Mouse (Mus musculus) CH12F3 (cell line): Measurements from ENCODE around the gene Slc17a1.

Source experiments
- in situ Hi-C: fragments of 300-500 bp; cut with MboI; formaldehyde crosslinking; loops from 2 replicates; pipeline ENCODE4 v1.14.3; 2020; ENCODE audit warnings: low sequenced_read_pairs

Slc17a1 gene

DNA sequence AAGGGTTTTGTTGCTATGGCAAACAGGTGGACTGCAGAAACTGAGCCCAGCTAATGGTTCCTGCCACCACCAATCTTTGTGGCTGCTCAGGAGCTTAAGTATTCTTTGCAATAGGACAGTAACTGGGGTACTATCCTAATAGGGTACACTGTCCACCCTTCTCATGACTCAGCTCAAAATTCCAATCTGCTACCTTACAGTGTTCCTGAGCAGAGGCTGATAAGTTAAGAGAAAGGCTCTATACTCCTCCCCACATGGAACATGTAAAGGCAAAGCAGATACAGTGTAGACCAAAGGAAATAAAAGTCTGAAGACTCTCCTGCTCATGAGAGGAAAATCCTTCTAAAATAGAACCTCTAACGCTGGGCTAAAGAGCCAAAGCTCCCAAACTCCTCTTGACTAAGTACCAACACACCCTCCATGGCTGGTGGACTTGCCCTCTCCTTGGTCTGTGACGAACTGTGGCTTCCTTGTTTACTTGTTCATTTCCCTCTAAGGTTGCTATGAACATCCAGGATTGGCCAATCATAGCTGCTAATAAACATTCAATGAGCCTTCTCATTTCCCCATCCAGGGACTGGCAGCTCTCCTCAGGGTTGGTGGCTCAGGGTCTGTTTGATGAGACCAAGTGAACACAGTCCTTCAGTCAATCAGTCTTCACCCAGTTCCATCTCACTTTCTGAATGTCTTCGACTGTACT lies 19.6 kb downstream of the Slc17a1 start:
- in situ Hi-C loops = no loop called here

DNA sequence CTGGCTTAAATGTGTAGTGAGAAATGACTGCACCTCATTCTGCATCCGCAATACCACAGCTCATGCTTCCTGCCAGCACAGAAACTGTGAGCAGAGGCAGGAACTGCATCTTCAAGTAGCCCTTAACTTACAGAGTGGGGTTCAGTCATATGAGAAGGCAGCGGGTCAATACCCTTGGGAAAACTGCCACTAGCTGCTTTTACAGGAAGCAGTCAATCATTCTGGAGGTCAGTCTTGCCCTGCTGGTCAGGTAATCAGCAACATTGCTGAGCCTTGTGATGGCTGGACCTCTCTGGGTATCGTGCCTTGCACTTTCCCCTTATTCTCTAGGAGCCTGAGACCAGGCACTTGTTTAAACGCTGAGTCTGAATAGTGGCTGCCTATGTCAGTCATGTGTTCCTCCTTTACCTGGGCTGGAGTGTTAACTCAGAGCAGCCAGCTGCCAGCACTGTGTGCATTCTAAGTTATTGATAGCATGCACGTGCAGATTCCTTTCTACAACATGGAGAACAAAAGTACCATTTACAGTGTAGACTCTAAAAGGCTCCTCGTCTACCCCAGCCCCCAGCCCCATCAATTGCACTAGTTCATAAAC lies 21.6 kb downstream of the Slc17a1 start:
- in situ Hi-C loops = no loop called here

DNA sequence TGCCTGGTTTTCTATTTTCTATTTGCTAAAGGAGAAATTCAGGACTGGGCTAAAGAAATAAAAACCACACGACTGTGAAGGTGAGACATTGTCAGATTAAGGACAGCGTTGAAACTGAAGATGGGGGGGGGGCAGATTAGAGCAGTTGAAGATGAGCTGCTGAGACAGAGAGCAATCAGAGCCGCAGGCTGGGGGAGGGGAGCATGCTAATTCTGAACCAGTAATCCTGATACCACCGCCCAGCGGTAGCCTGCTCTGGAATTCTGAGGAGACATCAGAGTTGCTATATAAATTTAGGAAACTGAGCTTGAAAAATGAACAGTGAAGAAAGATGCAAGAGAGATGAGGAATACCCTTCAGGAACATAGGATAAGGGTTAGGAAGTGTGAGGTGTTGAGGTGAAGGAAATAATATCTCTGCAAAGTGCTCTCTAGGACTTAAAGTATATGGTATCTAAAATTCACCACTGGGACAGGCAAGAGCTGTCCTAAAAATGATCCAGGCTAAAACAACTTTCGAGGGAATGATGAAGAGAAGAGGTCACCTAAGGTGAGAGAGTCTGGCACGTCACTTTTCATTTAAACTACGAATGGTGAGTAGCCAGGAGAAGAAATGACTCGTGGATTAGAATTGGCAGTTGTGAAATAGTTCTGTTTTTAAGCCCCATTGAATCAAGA lies 25.2 kb downstream of the Slc17a1 start:
- in situ Hi-C loops = no loop called here

DNA sequence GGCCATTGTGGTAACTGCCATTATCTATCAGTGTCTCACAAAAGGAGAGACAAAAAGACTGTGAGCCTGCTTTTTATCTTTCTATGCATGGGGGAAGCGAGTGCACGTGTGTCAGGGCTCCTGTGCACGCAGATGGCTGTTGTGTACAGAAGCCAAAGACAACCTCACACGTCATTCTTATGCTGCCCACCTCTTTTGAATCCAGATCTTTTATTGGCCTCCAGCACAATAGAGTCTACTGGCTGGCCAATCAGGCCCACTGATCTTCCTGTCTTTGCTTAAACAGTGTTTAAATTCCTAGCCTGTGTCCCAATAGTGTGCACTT lies 25.7 kb downstream of the Slc17a1 start:
- in situ Hi-C loops = no loop called here

DNA sequence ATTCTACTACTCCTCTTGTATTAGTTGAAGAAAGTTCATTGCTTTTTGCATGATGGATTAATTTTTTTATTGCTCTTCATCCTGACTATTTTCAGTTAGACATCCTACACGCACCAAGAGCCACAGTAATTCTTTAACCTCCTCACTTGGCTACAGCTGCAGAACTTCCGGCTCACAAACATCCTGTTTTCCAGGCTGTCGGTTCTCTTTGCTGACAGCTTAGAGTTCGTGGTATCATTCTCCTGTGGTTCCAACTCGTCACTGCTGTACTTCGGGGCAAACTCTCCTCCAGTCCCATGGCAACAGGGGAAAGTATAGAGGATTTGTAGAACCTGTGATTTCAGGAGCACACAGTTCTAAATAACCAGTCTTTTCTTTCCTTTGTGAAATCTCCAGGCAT lies 30.7 kb downstream of the Slc17a1 start:
- in situ Hi-C loops = no loop called here

DNA sequence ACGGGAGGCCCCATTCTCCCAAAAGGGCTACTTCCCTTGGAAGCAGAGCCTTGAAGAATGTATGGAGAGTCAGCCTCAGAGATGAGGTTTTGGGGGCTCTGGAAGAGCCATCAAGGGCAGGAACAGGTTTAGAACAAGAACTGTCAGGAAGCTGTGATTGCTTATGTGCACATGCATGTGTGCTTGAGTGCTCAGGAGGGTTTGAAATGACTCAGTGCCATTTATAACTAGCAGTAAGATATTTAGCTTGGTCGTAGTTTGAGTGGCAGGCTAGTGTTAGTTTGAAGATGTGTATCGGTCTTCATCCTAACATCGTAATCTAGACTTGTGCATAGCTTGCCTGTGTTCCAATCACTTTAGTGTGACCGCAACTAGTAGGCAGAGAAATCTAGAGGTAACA lies 39.4 kb downstream of the Slc17a1 start:
- in situ Hi-C loops = no loop called here

DNA sequence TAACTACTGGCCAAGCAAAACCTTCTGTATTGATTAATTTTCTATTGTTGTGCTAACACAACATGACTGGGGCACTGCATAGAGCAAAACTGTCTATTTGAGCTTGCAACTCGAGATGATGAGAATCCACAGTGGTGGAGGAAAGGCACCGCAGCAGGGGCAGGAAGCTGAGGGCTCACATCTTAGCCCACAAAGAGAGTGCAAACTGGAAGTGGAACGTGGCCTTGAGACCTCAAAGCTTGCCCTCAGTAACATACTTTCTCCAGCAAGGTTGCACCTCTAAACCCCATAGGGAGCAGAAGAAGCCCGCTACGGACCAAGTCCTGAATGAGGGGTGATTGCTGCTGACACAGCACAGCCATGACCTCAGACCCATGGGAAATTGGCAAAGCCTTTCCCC lies 42.6 kb downstream of the Slc17a1 start:
- in situ Hi-C loops = no loop called here

DNA sequence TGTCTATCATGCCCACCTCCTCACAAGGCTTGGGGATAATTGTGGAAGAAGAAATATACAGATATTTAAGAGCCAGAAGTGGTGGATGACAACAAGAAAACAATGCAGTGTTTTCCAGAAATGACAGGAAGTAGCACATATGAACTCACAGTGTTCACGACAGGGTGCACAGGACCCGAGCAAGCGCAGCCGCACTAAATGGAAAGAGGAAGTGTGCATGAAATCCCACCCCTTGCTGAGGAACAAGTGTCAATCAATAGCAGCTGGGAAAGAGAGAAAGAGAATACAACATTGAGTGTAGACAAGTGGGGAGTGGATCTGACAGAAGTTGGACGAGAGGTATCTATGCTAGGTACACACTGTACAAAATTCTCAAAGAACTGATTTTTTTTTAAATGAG lies 43.8 kb downstream of the Slc17a1 start:
- in situ Hi-C loops = no loop called here

DNA sequence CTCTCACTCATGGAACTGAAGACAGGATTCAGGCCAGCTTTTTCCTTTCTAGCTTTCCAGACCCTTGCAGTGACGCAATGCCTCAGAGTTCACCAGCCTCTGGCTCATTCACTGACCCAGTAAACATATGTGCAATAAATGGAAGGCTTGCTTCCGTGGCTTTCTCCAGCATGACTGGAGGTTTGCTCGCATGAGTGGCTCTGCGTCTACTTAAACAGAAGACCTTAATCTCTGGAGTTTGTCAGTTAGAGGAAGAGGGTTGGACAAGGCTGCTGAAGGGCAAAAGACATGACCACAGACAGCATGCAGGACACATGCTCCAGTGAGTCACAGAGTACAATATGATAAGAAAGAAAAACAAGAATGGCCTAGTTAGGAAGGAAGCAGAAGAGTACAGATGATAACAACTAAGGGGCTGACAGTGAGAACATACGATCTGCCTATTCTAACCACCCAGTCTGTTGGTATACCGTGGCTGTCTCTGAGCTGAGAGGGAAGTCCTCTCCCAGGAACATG lies 46.3 kb downstream of the Slc17a1 start:
- in situ Hi-C loops = no loop called here

DNA sequence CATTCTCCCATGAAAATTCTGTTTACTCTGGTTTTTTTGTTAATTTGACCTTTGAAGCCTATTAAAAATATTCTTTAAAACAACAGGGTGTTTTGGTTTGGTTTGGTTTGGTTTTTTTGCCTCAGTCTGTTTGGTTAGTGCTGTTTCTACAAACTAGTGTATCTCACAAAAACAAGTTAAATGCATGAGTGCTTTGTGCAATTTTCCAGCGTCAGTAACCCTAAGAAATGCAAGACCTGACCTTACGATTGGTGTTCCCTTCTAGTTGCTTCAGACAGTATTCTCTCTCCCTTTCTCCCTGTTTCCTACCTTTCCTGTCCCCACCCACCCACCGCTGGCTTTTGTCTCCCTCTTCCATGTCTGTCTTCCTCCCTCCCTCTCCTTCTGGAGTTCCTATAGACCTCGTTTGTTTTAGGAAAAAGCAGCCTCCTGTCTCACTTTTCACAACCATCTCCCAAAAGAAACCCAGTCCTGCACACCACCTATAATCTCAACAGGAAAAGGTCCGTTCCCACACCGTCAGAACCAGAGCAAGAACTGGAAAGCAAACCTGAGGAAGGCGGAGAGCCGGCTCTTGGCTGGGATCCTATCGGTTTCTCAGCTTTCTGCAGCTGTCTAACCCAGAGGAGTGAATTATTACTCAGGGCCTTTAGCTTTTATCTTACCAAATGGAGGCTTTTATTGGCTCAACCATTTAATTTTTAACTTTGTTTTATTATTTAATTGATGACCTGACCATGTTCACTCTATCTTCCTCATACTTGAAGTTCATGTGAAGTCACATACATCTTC lies 47.0 kb downstream of the Slc17a1 start, which contains the start of gene Slc17a4:
TSS of gene Slc17a4 (minus strand) at position 634 of the 792 bp plus-strand sequence.
- in situ Hi-C loops = no loop called here

DNA sequence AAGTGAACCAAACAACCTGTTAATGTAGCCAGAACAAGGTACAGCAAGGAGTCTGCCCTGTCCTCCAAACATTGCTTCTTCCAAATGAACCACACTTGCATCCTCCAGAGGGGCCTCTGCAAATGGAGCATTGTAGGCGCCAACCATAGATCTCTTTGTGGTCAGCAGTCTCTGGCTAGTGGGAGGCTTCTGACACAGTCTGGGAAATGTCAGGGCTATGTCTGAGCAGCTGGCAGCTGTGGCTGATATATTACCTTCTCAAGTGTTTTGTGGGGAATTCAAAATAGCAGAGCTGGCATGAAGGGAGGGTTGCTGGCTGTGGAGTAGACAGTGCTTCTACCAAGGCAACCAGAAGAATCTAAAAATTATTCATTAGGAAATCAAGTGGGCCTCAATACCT lies 48.6 kb downstream of the Slc17a1 start:
- in situ Hi-C loops = no loop called here

DNA sequence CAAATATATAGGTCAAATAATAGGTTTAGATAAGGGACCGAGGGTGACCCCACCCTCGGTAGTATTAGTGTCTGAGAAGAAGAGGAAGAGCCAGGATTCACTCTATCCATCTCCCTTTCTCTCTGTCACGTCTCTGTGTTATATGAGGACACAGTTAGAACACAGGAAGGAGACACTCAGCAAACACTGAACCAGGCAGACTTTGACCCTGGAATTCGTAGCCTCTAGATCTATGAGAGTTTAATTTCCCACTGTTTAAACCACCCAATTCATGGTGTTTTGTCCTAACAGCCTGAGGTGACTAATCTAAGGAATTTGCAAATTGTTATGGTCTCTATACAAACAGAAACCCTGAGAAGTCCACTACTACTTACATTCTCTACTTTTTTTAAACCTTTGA lies 50.1 kb downstream of the Slc17a1 start:
- in situ Hi-C loops = no loop called here

DNA sequence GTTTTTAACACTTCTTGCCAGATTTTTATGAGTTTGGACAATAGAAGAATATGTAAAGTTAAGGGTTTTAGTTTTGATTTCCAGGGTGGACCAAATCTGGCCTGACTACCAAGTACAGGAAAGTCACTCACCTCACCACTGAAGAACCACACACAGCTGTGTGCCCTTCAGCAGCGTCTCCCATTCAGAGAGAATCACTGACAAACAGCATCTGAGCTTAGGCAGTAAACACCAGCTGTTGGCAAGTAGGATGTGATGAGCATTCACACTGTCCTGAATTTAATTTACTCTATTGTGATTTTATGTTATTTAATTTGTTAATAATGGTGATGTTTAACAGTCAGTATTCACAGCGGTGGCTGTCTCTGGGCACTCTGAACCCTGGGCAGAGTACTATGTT lies 58.2 kb downstream of the Slc17a1 start:
- in situ Hi-C loops = no loop called here

DNA sequence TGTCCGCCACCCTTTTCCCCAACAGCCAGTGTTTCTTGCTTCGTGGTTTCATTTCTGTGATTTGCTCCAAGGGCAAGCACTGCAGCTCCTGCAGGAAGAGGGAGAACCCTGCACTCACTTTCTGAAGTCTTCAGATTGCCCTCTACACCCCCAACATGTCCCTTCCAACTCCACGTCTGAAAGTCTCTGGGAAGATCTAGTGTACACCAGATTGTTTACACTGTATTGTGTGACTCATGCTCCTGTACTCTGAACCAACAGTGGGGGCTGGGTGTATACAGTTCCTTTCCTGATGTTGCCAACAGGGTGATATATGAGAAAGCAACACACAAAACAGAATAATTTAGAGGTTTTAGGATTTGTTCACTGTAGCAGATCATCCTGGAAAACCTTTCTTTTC lies 61.1 kb downstream of the Slc17a1 start:
- in situ Hi-C loops = no loop called here

DNA sequence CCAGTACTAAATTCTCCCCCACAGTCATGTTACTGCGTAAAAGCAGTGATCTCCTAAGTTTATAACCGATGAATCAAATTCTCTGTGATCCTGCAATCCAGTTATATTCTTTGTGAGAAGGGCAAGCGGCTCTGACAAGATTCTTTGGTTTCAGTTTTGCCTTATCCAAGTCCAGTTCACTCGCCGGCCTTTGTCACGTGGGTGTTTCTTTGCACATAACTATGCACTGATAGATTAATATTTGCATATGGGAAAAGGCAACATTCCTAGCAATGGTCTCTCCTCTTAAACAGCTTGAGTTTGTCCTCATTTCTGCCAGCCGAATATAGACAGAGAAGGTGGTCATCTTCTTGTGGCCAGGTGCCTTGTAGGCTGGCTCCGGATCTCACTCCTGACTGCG lies 62.9 kb downstream of the Slc17a1 start:
- in situ Hi-C loops = no loop called here

DNA sequence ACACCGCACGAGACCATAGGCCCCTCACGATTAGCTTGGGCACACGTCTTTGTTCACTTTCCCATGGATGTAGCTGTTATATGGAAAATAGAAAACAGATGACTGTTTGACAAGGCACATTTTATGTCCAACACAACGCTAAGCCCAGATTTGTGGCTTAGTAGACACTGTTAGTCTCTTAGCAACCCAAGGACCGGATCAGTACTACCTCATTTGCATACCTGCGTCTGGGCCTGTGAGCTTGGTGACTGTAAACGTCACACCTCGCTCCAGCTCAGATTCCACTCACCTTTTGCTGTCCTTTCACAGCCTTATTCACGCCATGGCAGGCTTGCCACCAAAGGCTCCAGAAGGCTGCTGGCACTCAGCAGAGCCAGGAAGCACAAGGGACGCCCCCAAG lies 63.4 kb downstream of the Slc17a1 start:
- in situ Hi-C loops = no loop called here

DNA sequence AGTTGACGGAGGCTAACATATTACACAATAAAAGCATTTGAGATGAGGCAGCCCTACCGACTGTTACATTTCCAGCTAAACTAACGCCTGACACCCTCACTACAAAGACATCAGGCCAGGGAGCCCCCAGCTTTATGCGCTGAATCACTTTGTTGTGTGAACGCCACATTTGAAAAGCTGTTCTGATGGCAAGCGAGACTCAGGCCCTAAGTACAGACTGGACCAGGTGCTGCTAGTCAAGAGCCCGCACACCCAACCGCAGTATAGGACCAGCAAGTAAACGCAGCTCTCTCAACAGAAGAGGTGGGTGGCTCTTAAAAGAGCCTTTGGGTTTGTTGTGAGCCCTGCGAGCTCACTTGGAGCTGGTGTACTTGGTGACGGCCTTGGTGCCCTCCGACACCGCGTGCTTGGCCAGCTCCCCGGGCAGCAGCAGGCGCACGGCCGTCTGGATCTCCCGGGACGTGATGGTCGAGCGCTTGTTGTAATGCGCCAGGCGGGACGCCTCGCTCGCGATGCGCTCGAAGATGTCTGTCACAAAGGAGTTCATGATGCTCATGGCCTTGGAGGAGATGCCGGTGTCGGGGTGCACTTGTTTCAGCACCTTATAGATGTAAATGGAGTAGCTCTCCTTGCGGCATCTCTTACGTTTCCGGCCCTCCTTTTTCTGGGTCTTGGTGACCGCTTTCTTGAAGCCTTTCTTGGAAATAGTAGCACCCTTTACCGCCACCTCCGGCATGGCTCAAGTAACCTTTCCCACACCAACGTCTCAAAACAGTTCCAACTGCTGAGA lies 66.1 kb downstream of the Slc17a1 start, which contains the start of gene Hist1h2ba:
TSS of gene Hist1h2ba (minus strand) at position 736 of the 790 bp plus-strand sequence.
- in situ Hi-C loops = no loop called here

DNA sequence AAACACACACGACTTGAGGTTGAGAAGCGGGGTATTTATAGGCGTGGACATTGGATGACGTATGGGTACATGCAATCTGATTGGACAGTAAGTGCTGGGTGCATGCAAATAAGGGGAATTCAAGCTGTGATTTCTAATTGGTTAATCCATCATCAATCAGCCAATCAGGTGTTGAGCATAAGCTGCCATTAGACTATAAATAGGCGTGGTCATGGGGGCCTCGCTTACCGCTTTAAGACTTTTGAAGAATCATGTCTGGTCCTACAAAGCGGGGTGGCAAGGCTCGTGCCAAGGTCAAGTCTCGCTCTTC lies 66.6 kb downstream of the Slc17a1 start, which contains the start of gene Hist1h2aa:
TSS of gene Hist1h2aa (plus strand) at position 252 of the 310 bp plus-strand sequence.
- in situ Hi-C loops = no loop called here

DNA sequence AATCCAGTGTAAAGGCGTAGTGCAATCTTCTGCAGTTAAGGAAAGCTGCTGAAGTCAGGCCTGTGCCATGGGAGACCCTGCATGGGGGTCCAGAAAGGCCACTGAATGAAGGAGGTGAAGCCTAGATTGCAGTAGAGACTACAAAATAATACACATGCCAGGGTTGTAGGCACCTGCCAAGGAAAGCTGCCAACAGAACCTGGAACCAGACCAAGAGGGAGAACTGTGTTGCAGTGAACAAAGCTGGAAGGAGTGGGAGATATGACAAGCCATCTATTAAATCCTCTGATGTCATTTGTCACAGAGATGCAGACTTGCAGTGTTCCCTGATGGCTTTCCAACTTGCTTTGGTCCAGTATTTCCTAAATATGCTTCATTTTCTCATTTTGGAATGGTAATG lies 71.1 kb downstream of the Slc17a1 start:
- in situ Hi-C loops = no loop called here

DNA sequence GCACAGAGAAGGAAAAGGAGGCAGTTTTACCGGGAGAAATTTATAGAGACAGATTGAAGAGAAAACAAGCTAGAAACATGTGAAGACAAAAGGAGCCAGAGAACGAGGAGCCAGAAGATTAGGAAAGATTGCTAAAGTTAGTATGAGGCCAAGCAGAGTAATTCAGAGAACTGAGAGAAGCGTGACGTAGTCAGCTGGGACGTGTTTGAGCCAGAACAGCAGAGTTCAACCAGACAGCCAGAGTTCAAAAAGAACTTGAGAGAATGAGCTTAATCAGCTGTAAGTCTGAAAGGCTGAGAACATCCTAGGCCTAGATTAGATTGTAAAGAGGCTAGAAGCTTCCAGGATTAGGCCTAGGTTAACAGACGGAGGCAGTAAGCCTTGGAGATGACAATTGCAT lies 72.7 kb downstream of the Slc17a1 start:
- in situ Hi-C loops = no loop called here

DNA sequence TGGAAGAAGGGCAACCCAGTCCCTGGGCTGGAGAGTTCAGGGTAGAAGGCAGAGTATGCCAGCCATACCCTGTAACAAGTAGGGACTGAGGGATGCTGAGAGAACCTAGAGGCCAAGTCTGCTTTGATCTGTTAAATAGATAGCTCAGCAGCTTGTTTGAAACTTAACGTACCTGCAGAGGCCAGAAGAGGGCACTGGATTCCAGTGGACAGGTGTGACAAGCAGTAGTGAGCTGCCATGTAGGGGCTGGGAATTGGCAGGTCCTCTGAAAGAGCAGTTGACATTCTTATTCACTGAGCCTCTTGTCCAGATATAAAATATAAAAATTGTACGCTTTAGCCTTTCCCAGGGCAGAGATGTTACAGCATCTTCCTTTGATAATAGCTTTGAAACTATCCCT lies 75.3 kb downstream of the Slc17a1 start:
- in situ Hi-C loops = no loop called here
